Mouse (Mus musculus): Measurements from ENCODE around the gene Aox1. TPM values are rescaled to one million over a fixed set of nuclear protein-coding genes. Genes with fewer than 3 reads are reported as not detected.
A peak's percentile ranks its signal among the peaks of the same experiment; 100 is the strongest.
"Not testable (repeated sequence)": the region's sequence is repeated elsewhere in the genome, so short reads cannot be mapped to it uniquely, and the experiment has no call there.

Aox1 gene
- polyA plus RNA-seq, 1 experiment from 2014 or later = 0.13 TPM

DNA sequence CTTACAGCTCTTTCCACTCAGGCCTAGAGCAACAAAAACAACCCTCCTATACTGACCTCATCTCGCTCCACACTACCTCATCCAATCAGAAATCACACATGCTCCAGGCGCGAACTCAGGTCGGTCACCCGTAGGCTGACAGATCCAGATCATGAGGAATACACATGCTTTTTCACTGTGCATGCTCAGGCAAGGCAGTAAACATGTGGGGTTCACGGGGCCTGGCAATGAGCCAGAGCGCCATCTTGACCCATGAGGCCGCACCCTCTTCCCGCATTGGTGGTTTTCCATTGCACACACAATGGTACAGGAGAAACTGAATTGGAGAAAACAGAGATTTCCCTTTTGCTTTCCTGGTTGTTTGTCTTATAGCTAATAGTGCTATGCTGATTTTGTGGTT, 7.6 kb downstream of the Aox1 start:
- ATAC-seq; H3K27me3 ChIP-seq (replicated peaks); H3K9ac ChIP-seq; H3K4me1 ChIP-seq (replicated peaks); H3K36me3 ChIP-seq; H3K27ac ChIP-seq; H3K4me3 ChIP-seq (replicated peaks); H3K9me3 ChIP-seq; H3K4me2 ChIP-seq (replicated peaks): not testable (repeated sequence)
- whole genome bisulfite sequencing = 93% methylated on average over 9 of the region's 9 CpGs

DNA sequence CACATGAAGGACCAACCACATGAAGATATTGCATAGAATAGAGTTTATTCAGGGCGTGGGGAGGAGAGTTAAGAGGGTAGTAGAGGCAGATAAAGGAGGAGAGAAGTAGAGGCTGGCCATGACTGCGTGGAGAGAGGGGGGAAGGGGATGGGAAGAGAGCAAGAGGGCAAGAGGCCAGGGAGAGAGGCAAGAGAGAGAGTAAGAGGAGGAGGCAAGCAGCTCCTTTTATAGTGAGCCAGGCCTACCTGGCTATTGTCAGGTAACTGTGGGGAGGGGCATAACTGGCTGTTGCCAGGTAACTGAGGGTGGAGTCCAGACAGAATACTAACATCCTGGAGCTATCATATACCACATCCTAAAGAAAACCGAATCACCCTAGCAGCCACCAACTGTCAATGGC, 15.3 kb downstream of the Aox1 start:
- 60% methylated on average over 3 of the region's 3 CpGs for WGBS
- H3K36me3 ChIP-seq = no peaks in the 10 kb centered on the region
- no peak overlapping the region for H3K27ac ChIP-seq
- no peaks in the 10 kb centered on the region for H3K9me3 ChIP-seq
- no peak overlapping the region for H3K9ac ChIP-seq
- no peak overlapping the region for H3K4me3 ChIP-seq (replicated peaks)
- ATAC-seq = no peak
- no peak overlapping the region for H3K4me2 ChIP-seq (replicated peaks)
- H3K27me3 ChIP-seq (replicated peaks) = no peaks in the 10 kb centered on the region
- H3K4me1 ChIP-seq (replicated peaks) = no peaks in the 10 kb centered on the region

DNA sequence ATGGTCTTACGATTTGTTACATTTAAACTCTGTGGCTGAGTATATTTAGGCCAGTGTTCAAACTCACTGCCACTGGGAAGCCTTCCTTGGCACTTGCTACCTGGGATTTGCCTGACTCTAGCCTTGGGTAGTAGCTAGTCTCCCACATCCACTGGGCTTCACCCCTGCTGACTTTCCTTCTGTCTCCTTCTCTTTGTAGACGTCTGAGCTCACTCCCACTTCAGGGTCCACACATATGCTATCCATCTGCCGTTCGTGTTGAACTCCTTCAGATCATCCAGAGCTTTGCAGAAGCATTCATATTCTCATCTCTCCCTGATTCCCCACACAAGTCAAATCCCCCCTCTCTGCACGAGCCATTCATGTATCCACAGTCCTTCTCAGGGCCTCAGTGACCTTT, 15.8 kb downstream of the Aox1 start:
- no peak overlapping the region for H3K4me2 ChIP-seq (replicated peaks)
- H3K9ac ChIP-seq = no peak overlapping the region
- no peaks in the 10 kb centered on the region for H3K27me3 ChIP-seq (replicated peaks)
- no peak overlapping the region for H3K4me3 ChIP-seq (replicated peaks)
- H3K27ac ChIP-seq = no peak overlapping the region
- H3K4me1 ChIP-seq (replicated peaks) = no peaks in the 10 kb centered on the region
- H3K36me3 ChIP-seq = no peaks in the 10 kb centered on the region
- H3K9me3 ChIP-seq = no peaks in the 10 kb centered on the region
- no peak for ATAC-seq
- WGBS = 77% methylated on average over 5 of the region's 5 CpGs

DNA sequence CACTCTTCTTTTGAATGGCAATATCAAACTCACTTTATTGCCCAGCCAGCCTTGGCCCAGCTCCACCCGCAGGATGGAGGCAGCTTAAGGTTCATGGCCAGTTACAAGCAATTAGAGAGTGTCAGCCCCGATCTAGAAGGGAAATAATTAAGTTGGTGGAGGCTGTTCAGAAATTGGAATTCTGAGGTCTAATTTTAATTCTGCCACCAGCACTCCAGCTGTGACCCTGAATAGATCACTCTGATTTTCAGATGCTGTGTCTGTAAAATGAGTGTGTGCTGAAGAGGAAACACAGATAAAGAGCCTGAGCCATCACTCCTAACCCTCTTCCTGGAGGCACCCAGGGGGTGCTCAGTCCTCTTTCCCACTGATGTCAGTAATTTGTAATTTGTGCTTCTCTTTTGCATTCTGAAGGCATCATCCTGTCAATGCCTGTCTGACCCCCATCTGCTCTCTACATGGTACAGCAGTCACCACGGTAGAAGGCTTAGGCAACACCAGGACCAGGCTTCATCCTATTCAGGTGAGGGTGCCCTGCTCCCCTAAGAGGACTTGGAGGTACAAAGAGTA, 17.1 kb downstream of the Aox1 start:
- 71% methylated on average over 3 of the region's 3 CpGs for WGBS
- no peak overlapping the region for H3K4me3 ChIP-seq (replicated peaks)
- no peaks in the 10 kb centered on the region for H3K4me1 ChIP-seq (replicated peaks)
- no peak overlapping the region for H3K4me2 ChIP-seq (replicated peaks)
- H3K36me3 ChIP-seq = no peaks in the 10 kb centered on the region
- ATAC-seq = no peak
- no peaks in the 10 kb centered on the region for H3K9me3 ChIP-seq
- no peaks in the 10 kb centered on the region for H3K27me3 ChIP-seq (replicated peaks)
- H3K27ac ChIP-seq = no peak overlapping the region
- H3K9ac ChIP-seq = no peak overlapping the region

DNA sequence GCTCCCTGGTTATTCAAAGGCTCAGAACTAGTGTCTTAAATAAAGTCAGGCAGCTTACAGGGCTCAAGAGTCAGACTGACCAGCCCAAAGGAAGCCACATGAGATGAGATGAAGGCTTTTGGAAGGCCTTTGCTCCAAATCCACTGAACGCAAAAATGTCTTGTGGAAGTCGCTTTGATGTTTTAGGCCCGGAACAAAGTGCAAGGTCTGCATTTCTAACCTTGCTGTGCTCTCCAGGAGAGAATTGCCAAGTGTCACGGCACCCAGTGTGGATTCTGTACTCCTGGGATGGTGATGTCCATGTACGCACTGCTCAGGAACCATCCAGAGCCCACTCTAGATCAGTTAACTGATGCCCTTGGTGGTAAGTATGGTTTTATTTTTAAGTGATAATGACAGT, 19.4 kb downstream of the Aox1 start:
- 91% methylated on average over 5 of the region's 5 CpGs for WGBS
- no peak overlapping the region for H3K4me3 ChIP-seq (replicated peaks)
- H3K4me2 ChIP-seq (replicated peaks) = no peak overlapping the region
- no peaks in the 10 kb centered on the region for H3K4me1 ChIP-seq (replicated peaks)
- ATAC-seq = no peak
- H3K9me3 ChIP-seq = no peaks in the 10 kb centered on the region
- H3K9ac ChIP-seq = no peak overlapping the region
- no peaks in the 10 kb centered on the region for H3K27me3 ChIP-seq (replicated peaks)
- no peak overlapping the region for H3K27ac ChIP-seq
- H3K36me3 ChIP-seq = no peaks in the 10 kb centered on the region

DNA sequence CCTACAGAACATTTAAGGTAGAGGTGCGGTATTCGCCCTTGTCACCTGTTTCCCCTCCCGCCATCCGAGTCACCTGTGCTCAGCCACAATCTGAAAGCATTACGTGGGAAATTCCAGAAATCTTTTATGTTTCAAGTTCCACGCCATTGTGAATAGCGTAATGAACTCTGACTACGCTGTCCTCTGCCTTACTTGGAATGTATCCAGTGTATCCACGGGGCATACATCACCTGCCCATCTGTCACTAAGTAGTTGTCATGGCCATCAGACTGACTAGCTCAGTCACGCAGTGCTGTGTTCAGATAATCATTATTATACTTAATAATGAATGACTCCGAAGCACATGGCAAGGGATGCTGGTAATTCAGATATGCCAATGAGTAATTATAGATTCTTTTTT, 25.9 kb downstream of the Aox1 start:
- H3K27ac ChIP-seq = no peak overlapping the region
- H3K4me2 ChIP-seq (replicated peaks) = no peak overlapping the region
- no peak for ATAC-seq
- no peaks in the 10 kb centered on the region for H3K4me1 ChIP-seq (replicated peaks)
- H3K36me3 ChIP-seq = no peaks in the 10 kb centered on the region
- 90% methylated on average over 11 of the region's 11 CpGs for WGBS
- H3K4me3 ChIP-seq (replicated peaks) = no peak overlapping the region
- H3K9me3 ChIP-seq = no peaks in the 10 kb centered on the region
- no peaks in the 10 kb centered on the region for H3K27me3 ChIP-seq (replicated peaks)
- H3K9ac ChIP-seq = no peak overlapping the region

DNA sequence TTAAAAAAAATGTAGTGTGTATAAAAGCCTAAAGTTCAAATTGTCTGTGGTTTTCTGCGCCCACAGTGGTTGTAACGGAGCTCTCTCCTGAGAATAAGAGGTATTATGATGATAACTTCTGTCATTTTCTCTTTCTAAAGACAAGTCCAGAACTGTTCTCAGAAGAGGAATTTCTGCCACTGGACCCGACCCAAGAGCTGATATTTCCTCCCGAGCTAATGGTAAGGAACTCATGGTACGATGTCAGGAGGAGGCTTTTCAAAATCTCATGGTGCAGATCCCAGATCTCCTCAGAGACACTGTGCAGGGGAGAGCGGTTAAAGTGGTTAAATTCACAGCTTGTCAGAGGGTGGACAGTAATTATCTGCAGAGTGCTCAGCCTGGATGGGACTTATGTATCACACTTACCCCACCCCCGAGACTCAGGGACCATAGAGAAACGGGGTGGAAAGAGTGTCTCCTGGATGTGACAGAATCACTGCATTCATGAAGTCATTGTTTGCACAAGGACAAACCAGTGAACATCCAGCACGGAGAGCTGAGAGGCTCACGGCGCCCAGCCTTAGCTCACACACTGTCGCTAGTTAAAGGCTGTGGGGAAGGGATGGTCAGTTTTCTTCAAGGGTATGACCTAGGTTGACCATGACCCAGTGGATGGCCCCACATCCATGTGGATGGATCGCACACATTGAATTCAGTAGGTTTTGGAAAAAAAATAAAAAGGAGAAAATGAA, 26.5 kb downstream of the Aox1 start:
- ATAC-seq = no peak
- Histone ChIP-seq H3K4me3 (replicated peaks) (no peak overlapping the region), H3K4me1 (replicated peaks) (no peaks in the 10 kb centered on the region), H3K27me3 (replicated peaks) (no peaks in the 10 kb centered on the region), H3K4me2 (replicated peaks) (no peak overlapping the region), H3K9ac (no peak overlapping the region), H3K27ac (no peak overlapping the region), H3K9me3 (no peaks in the 10 kb centered on the region), H3K36me3 (no peaks in the 10 kb centered on the region)
- 64% methylated on average over 13 of the region's 13 CpGs for WGBS

DNA sequence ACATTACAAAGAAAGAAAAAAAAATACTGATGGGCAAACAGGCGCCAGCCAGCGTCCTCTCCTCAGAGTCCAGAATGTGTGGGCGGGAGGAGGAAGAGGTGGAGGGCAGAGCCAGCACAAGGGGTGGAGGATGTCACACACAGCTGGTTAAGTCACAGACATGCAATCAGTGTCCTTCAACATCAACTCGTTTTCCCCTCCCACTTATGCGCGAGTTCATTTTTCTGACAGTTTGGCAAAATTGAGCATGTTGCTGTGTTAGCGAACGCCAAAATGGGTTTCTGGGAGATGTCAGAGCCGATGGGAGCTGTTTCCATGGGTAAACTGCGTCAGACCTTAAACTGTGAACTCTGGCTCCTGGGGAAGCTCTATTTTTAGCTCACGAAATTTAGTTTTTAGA, 27.2 kb downstream of the Aox1 start:
- Histone ChIP-seq H3K36me3 (no peaks in the 10 kb centered on the region), H3K27me3 (replicated peaks) (no peaks in the 10 kb centered on the region), H3K4me1 (replicated peaks) (no peaks in the 10 kb centered on the region), H3K4me3 (replicated peaks) (no peak overlapping the region), H3K27ac (no peak overlapping the region), H3K9ac (no peak overlapping the region), H3K4me2 (replicated peaks) (peak overlapping the region; percentile 16; the same call in 1 of the 2 replicates), H3K9me3 (no peaks in the 10 kb centered on the region)
- no peak for ATAC-seq
- 55% methylated on average over 11 of the region's 11 CpGs for WGBS

DNA sequence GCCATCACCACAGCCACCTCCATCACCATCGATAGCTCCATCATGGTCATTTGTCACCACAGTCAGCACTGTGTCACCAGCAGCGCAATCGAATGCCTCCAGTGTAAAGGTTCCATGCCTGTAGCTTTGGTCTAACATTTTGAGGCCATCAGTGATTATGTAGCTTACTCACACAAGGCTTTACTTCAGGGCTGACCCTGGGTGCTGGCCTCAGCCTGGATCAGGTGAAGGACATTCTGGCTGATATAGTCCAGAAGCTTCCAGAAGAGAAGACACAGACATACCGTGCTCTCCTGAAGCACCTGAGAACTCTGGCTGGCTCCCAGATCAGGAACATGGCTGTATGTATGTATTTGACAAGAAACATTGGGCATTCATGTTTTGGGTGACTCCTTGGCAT, 29.1 kb downstream of the Aox1 start:
- Histone ChIP-seq H3K27me3 (replicated peaks) (no peaks in the 10 kb centered on the region), H3K4me1 (replicated peaks) (no peaks in the 10 kb centered on the region), H3K27ac (no peak overlapping the region), H3K4me2 (replicated peaks) (no peak overlapping the region), H3K36me3 (no peaks in the 10 kb centered on the region), H3K4me3 (replicated peaks) (no peak overlapping the region), H3K9me3 (no peaks in the 10 kb centered on the region), H3K9ac (no peak overlapping the region)
- WGBS = 91% methylated on average over 4 of the region's 4 CpGs
- no peak for ATAC-seq

DNA sequence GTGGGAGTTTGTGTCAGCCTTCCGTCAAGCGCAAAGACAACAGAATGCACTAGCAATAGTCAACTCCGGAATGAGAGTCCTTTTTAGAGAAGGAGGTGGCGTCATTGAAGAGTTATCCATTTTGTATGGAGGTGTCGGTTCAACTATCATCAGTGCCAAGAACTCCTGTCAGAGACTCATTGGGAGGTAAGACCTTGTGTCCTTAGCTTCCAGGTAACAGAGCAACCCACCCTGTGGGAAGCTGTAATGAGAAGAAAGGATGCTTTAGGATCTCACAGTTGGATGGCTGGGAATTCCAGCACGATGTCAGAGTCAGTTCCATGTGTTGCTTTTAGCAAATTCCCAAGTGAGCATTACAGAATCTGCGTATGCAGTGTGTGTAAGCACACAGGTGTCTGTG, 32.4 kb downstream of the Aox1 start:
- Histone ChIP-seq H3K36me3 (no peaks in the 10 kb centered on the region), H3K27me3 (replicated peaks) (no peaks in the 10 kb centered on the region), H3K4me3 (replicated peaks) (no peak overlapping the region), H3K27ac (no peak overlapping the region), H3K4me2 (replicated peaks) (no peak overlapping the region), H3K9me3 (no peaks in the 10 kb centered on the region), H3K9ac (no peak overlapping the region), H3K4me1 (replicated peaks) (no peaks in the 10 kb centered on the region)
- WGBS = 92% methylated on average over 7 of the region's 7 CpGs
- ATAC-seq = no peak

DNA sequence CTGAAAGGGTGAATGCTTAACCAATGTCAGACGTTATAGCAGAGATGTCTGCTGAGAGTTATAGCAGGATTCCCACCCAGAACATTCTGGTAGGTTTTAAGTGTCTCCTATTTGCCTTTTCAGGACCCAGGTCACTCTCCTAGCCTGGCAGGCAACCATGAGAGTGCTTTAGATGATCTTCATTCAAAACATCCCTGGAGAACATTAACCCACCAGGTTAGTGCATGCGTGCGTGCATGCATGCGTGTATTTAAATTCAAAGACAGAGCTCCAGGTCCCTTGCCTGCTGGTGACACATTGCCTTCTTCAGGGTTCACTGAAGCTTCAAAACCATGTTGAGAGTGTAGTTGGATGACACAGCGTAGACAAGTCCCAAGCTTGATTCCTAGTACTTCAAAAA, 35.4 kb downstream of the Aox1 start:
- no peak for ATAC-seq
- 89% methylated on average over 5 of the region's 5 CpGs for WGBS
- Histone ChIP-seq H3K4me3 (replicated peaks) (no peak overlapping the region), H3K9ac (no peak overlapping the region), H3K27ac (no peak overlapping the region), H3K9me3 (no peaks in the 10 kb centered on the region), H3K4me1 (replicated peaks) (no peaks in the 10 kb centered on the region), H3K27me3 (replicated peaks) (no peaks in the 10 kb centered on the region), H3K4me2 (replicated peaks) (no peak overlapping the region), H3K36me3 (no peaks in the 10 kb centered on the region)

DNA sequence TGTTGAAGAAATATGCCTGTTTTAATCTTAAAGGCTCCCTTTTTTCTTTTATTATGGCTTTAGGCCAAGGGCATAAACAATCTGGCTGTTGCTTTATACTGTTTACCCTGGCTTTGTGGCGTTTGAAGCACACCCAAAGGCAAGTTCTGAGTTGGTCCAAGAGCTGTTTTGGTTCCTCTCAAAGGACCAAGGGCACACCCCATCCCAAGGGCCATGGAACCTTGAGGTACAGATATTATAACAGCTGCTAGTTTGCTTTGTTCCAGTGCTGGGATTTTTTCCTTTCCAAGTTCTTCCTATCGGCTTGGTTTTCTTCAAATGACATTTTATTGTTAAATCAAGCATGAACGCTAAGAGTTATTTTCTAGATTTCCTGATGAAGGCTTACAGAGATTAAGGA, 35.9 kb downstream of the Aox1 start:
- ATAC-seq = no peak

DNA sequence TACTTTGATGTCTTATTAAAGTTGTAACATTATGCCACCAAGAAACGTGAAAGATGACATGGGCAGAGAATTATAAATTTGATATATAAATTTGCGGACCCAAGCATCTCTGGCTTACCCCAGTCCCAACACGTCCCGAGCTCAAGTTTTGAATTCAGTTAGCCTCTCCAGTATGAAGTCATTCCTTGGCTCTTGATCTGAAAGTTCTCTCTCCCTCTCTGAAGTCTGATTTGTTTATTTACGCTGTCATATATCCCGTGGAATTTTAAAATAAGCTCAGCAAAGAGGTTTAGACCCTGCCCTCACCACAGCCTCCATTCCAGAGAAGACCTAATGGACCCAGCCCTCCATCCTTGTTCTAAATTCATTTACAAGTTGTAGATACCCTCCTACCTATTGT, 39.5 kb downstream of the Aox1 start:
- H3K4me1 ChIP-seq (replicated peaks) = no peaks in the 10 kb centered on the region
- no peak overlapping the region for H3K4me2 ChIP-seq (replicated peaks)
- no peak for ATAC-seq
- no peak overlapping the region for H3K27ac ChIP-seq
- H3K36me3 ChIP-seq = no peaks in the 10 kb centered on the region
- no peaks in the 10 kb centered on the region for H3K9me3 ChIP-seq
- 73% methylated on average over 6 of the region's 6 CpGs for WGBS
- no peak overlapping the region for H3K4me3 ChIP-seq (replicated peaks)
- no peak overlapping the region for H3K9ac ChIP-seq
- no peaks in the 10 kb centered on the region for H3K27me3 ChIP-seq (replicated peaks)

More for the DNA sequence above, 35.9 kb downstream of the Aox1 start:
- no peaks in the 10 kb centered on the region for H3K4me1 ChIP-seq (replicated peaks)
- no peak overlapping the region for H3K27ac ChIP-seq
- H3K9ac ChIP-seq = no peak overlapping the region
- H3K4me3 ChIP-seq (replicated peaks) = no peak overlapping the region
- no peaks in the 10 kb centered on the region for H3K27me3 ChIP-seq (replicated peaks)
- H3K9me3 ChIP-seq = no peaks in the 10 kb centered on the region
- H3K36me3 ChIP-seq = no peaks in the 10 kb centered on the region
- H3K4me2 ChIP-seq (replicated peaks) = no peak overlapping the region
- 71% methylated on average over 3 of the region's 3 CpGs for WGBS
